Comparison of ENCODE assay signal across 8 mouse cellular contexts in the genomic region with DNA sequence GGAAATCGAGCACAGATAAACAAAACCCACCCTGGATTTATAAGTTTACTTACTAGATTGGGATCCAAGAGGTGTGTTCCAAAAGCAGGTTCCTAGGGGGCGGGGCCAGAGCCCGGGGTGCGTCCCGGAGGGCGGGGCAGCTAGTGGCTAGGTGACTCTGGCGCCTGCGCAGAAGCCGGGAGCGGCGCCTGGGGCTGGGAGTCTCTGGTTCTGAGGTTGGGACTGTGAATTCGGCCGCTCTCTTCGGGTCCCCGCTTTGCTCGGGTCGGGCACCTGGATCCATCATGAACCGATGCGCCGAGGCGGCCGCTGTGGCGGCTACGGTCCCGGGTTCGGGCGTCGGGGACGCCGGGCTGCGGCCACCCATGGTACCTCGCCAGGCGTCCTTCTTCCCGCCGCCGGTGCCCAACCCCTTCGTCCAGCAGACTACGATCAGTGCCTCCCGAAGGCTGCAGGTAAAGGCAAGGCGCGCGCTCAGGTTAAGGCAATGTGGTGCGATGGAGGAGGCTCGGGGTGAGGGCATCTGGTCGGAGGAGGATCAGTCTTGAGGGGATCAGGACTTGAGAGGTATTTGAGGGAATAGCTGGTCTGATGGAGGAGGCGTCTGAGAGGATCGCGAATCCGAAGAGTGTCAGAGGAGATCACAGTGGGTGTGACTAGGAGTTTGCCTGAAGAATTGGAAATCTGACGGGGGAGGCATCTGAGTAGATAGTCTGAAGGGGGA. TPM values are rescaled to one million over a fixed set of nuclear protein-coding genes. Genes with fewer than 3 reads are reported as not detected.
DNase-seq lines count a peak whose midpoint lies in the region; ATAC-seq and TF ChIP-seq lines count a peak whose summit lies in the region.

Gene Lpcat2, plus strand, starts transcription at position 169 of the 724 bp plus-strand sequence.

- peak within 1 kb of the TSS; percentile 59 for H3K4me3 ChIP-seq in intestine, postnatal 0 days (ENCODE audit: low read depth, low read length)

- intact Hi-C loops in left cerebral cortex, postnatal 4 days (cut with DNase I) = no loop called here

- no peaks in the 10 kb centered on the region for H3K9me3 ChIP-seq in intestine, postnatal 0 days (ENCODE audit: control insufficient read depth)

- under 1% methylated on average over 50 of the region's 50 CpGs for WGBS in intestine, postnatal 0 days

- peak within 1 kb of the TSS; percentile 98 for H3K4me2 ChIP-seq in intestine, postnatal 0 days (replicated peaks; ENCODE audit: low read depth)

- H3K27me3 ChIP-seq in intestine, postnatal 0 days (replicated peaks; ENCODE audit: control insufficient read depth, insufficient read depth, low read length) = peaks cover 10% of the 10 kb centered on the region; the same call in 1 of the 2 replicates

- DNase-seq in adrenal gland, postnatal 14 days = peak; percentile 83
- DNase-seq in embryo, embryonic 11.5 days (ENCODE audit: low read depth, low spot score) = peak; percentile 46
- peak; percentile 96 for DNase-seq in heart, adult 11 months
- peak; percentile 69 for DNase-seq in left cerebral cortex, postnatal 4 days
- peak; percentile 77 for DNase-seq in right cerebral cortex, postnatal 14 days
- peak; percentile 85 to 86 for DNase-seq in urinary bladder, postnatal 36 days (ENCODE audit: low spot score in 2 of 2)

- no peak for TF ChIP-seq CTCF in intestine, postnatal 0 days (IDR thresholded peaks at IDR 0.05; ENCODE audit: low read depth)

- no peaks in the 10 kb centered on the region for H3K36me3 ChIP-seq in intestine, postnatal 0 days (ENCODE audit: control insufficient read depth, insufficient read depth)

- ATAC-seq in intestine, postnatal 0 days = peak; percentile 70
- peak; percentile 78 for ATAC-seq in megakaryocyte-erythroid progenitor cell, adult 5-6 weeks (replicated peaks; ENCODE audit: low FRiP score, low TSS enrichment, poor library complexity, severe bottlenecking)

- no peak within 1 kb of the TSS; the same call in 1 of the 2 replicates for H3K27ac ChIP-seq in intestine, postnatal 0 days (ENCODE audit: low read depth, low read length)

- H3K4me1 ChIP-seq in intestine, postnatal 0 days (replicated peaks; ENCODE audit: control insufficient read depth, insufficient read depth, low read length) = no peaks in the 10 kb centered on the region

- H3K9ac ChIP-seq in intestine, postnatal 0 days (ENCODE audit: low read depth, low read length) = peak within 1 kb of the TSS; percentile 45

RNA-seq across cellular contexts. Expression of gene Lpcat2, which starts in this region (rescaled TPM):
- 2.8 TPM in 2 replicates for total RNA-seq in adrenal gland, postnatal 14 days (2021)
- 7.3 TPM in 2 replicates for polyA plus RNA-seq in intestine, postnatal 0 days (2015; fragmentation: Nextera tagmentation; extraction: Ambion mirVana)
- total RNA-seq in left cerebral cortex, postnatal 4 days (2021) = 1 to 10 TPM; 7.1 to 7.8 TPM
- 0.42 and 1.4 TPM in 2 replicates for total RNA-seq in megakaryocyte-erythroid progenitor cell, adult 5-6 weeks (2014; fragmentation: Nextera tagmentation)
- total RNA-seq in megakaryocyte-erythroid progenitor cell, adult 5-6 weeks (2017) = 3.6 and 4.6 TPM in 2 replicates

Comparison
In these comparisons a context has a peak if more than half of its experiments do, and no peak if none do; other contexts are left out.
1. DNase-seq: peak in every context shown above with its lines; median percentile 96 in heart, adult 11 months; 86 in urinary bladder, postnatal 36 days; 83 in adrenal gland, postnatal 14 days; 77 in right cerebral cortex, postnatal 14 days; 69 in left cerebral cortex, postnatal 4 days; 46 in embryo, embryonic 11.5 days.